Mouse (Mus musculus) hindbrain, embryonic 14.5 days (tissue): ENCODE results near the gene Klk13. TPM values are rescaled to one million over a fixed set of nuclear protein-coding genes. Genes with fewer than 3 reads are reported as not detected.
"Not testable (repeated sequence)": the region's sequence is repeated elsewhere in the genome, so short reads cannot be mapped to it uniquely, and the experiment has no call there.

Source experiments
- ATAC-seq: fragments of 200-750 bp; cut with Nextera tagmentation; 2 replicates; pipeline ENCODE4 v1.8.0; 2017; ENCODE audit warnings: moderate number of reproducible peaks, mild to moderate bottlenecking, moderate TSS enrichment, moderate library complexity; ENCODE audit not compliant: low FRiP score
- DNase-seq: peaks from one replicate; pipeline ENCODE4 v3.0.0-alpha.2; 2015; ENCODE audit warnings: low spot score
- H3K27ac ChIP-seq: fragments of 300-500 bp; sonication (generic); 2 replicates; pipeline ENCODE4 v1.5.1; 2014; ENCODE audit warnings: mild to moderate bottlenecking, moderate library complexity
- H3K27me3 ChIP-seq: fragments of 300-500 bp; sonication (generic); 2 replicates; pipeline ENCODE4 v1.6.1; 2014; ENCODE audit warnings: mild to moderate bottlenecking, low read length, mixed read lengths; ENCODE audit not compliant: control insufficient read depth, insufficient read depth
- H3K36me3 ChIP-seq: fragments of 300-500 bp; sonication (generic); replicated peaks from 2 replicates; pipeline ENCODE4 v1.6.1; 2014; ENCODE audit not compliant: control insufficient read depth, insufficient read depth
- H3K4me1 ChIP-seq: fragments of 300-500 bp; sonication (generic); replicated peaks from 2 replicates; pipeline ENCODE4 v1.6.1; 2014; ENCODE audit warnings: antibody characterized with exemption, low read length, mixed read lengths; ENCODE audit not compliant: control insufficient read depth, insufficient read depth
- H3K4me2 ChIP-seq: fragments of 300-500 bp; sonication (generic); replicated peaks from 2 replicates; pipeline ENCODE4 v1.6.1; 2014; ENCODE audit warnings: mild to moderate bottlenecking, moderate library complexity
- H3K4me3 ChIP-seq: fragments of 300-500 bp; sonication (generic); replicated peaks from 2 replicates; pipeline ENCODE4 v1.5.1; 2014; ENCODE audit warnings: mild to moderate bottlenecking, low read length
- H3K9ac ChIP-seq: fragments of 300-500 bp; sonication (generic); 2 replicates; pipeline ENCODE4 v1.6.1; 2014
- H3K9me3 ChIP-seq: fragments of 300-500 bp; sonication (generic); 2 replicates; pipeline ENCODE4 v1.6.1; 2016; ENCODE audit warnings: low read length; ENCODE audit not compliant: control insufficient read depth
- WGBS: fragments of 180-500 bp; shearing (Covaris S2); extraction: QIAGEN DNeasy Blood & Tissue Kit; methylation state at CpG from one replicate; pipeline ENCODE4 v1.1.7; 2014; 5-methylcytosine and 5-hydroxymethylcytosine counted together
- polyA plus RNA-seq: library from polyadenylated mRNA; unstranded; fragments of >200 nt; fragmentation: Nextera tagmentation; extraction: Ambion mirVana; gene quantifications from 2 replicates; pipeline ENCODE4 v1.2.1, GENCODE M21; 2014

Klk13 gene
- polyA plus RNA-seq = not detected in 2 replicates

GRCm38 (mm10) chr7:43712267-43712666, at the start of gene Klk13:
Klk13 (plus strand) TSS chr7:43712567.
- no peak within 1 kb of the TSS for H3K9ac ChIP-seq
- H3K4me2 ChIP-seq = no peak within 1 kb of the TSS
- no peaks in the 10 kb centered on the region for H3K27me3 ChIP-seq
- no peaks in the 10 kb centered on the region for H3K36me3 ChIP-seq
- H3K27ac ChIP-seq = no peak within 1 kb of the TSS
- H3K4me3 ChIP-seq = no peak within 1 kb of the TSS
- DNase-seq (no peak), ATAC-seq (no peak)
- no peaks in the 10 kb centered on the region for H3K4me1 ChIP-seq
- WGBS = 60% methylated on average over 4 of the region's 4 CpGs
- no peaks in the 10 kb centered on the region for H3K9me3 ChIP-seq

GRCm38 (mm10) chr7:43662804-43663203, 49.6 kb upstream of the Klk13 start:
- ATAC-seq = no peak
- WGBS = 97% methylated on average over 1 of the region's 1 CpGs
- no peak overlapping the region for H3K27ac ChIP-seq

GRCm38 (mm10) chr7:43667221-43667620, 45.1 kb upstream of the Klk13 start:
- not testable (repeated sequence) for H3K27me3 ChIP-seq, H3K27ac ChIP-seq, DNase-seq, H3K9me3 ChIP-seq, ATAC-seq, H3K9ac ChIP-seq, H3K4me3 ChIP-seq, H3K4me2 ChIP-seq, H3K4me1 ChIP-seq, H3K36me3 ChIP-seq
- 82% methylated on average over 4 of the region's 4 CpGs for WGBS

More at GRCm38 (mm10) chr7:43662804-43663203, 49.6 kb upstream of the Klk13 start:
- DNase-seq = no peak
- Histone ChIP-seq H3K36me3 (no peaks in the 10 kb centered on the region), H3K27me3 (no peaks in the 10 kb centered on the region), H3K9me3 (no peaks in the 10 kb centered on the region), H3K4me1 (no peaks in the 10 kb centered on the region), H3K9ac (no peak overlapping the region), H3K4me2 (no peak overlapping the region), H3K4me3 (no peak overlapping the region)

GRCm38 (mm10) chr7:43668582-43668981, 43.8 kb upstream of the Klk13 start:
- Histone ChIP-seq H3K36me3 (no peaks in the 10 kb centered on the region), H3K4me3 (no peak overlapping the region), H3K27ac (no peak overlapping the region), H3K4me2 (no peak overlapping the region), H3K9ac (no peak overlapping the region), H3K27me3 (no peaks in the 10 kb centered on the region), H3K4me1 (peaks cover 8% of the 10 kb centered on the region), H3K9me3 (no peaks in the 10 kb centered on the region)
- ATAC-seq (no peak), DNase-seq (no peak)
- 23% methylated on average over 3 of the region's 3 CpGs for WGBS

GRCm38 (mm10) chr7:43671064-43671808, 41.1 kb upstream of the Klk13 start:
- peaks cover 18% of the 10 kb centered on the region for H3K36me3 ChIP-seq
- no peaks in the 10 kb centered on the region for H3K27me3 ChIP-seq
- H3K9ac ChIP-seq = peak overlapping the region; percentile 31
- H3K27ac ChIP-seq = 0 out of 2 replicates have a peak overlapping the region, but pooled peaks have one; percentile 47
- ATAC-seq (no peak), DNase-seq (no peak)
- peak overlapping the region; percentile 59 for H3K4me3 ChIP-seq
- H3K9me3 ChIP-seq = no peaks in the 10 kb centered on the region
- peak overlapping the region; percentile 87 for H3K4me2 ChIP-seq
- 68% methylated on average over 11 of the region's 11 CpGs for WGBS
- H3K4me1 ChIP-seq = peaks cover 8% of the 10 kb centered on the region

GRCm38 (mm10) chr7:43671809-43672580, 40.4 kb upstream of the Klk13 start, which contains the start of gene Ctu1:
Ctu1 (plus strand) TSS chr7:43672016.
- peak within 1 kb of the TSS; percentile 87 for H3K4me2 ChIP-seq
- H3K4me3 ChIP-seq = peak within 1 kb of the TSS; percentile 59
- H3K27me3 ChIP-seq = no peaks in the 10 kb centered on the region
- DNase-seq = peak; percentile 94
- WGBS = under 1% methylated on average over 26 of the region's 26 CpGs
- peak; percentile 96 for ATAC-seq
- H3K4me1 ChIP-seq = peaks cover 8% of the 10 kb centered on the region
- peaks cover 25% of the 10 kb centered on the region for H3K36me3 ChIP-seq
- H3K9me3 ChIP-seq = no peaks in the 10 kb centered on the region
- H3K9ac ChIP-seq = peak within 1 kb of the TSS; percentile 74
- peak within 1 kb of the TSS; percentile 47; the same call in 1 of the 2 replicates for H3K27ac ChIP-seq

- H3K4me2 ChIP-seq = peak overlapping the region; percentile 87
- ATAC-seq (0 out of 2 replicates have a peak, but pooled peaks have one; percentile 1), DNase-seq (no peak)
- H3K4me3 ChIP-seq = peak overlapping the region; percentile 59
- H3K4me1 ChIP-seq = peaks cover 8% of the 10 kb centered on the region
- 14% methylated on average over 10 of the region's 10 CpGs for WGBS
- peak overlapping the region; percentile 74 for H3K9ac ChIP-seq
- no peaks in the 10 kb centered on the region for H3K9me3 ChIP-seq
- H3K27ac ChIP-seq = peak overlapping the region; percentile 35; the same call in 1 of the 2 replicates
- H3K36me3 ChIP-seq = peaks cover 32% of the 10 kb centered on the region
- H3K27me3 ChIP-seq = no peaks in the 10 kb centered on the region
Observed at GRCm38 (mm10) chr7:43672581-43673260, 39.6 kb upstream of the Klk13 start.

- Histone ChIP-seq H3K4me3 (no peak overlapping the region), H3K4me1 (peaks cover 8% of the 10 kb centered on the region), H3K27ac (no peak overlapping the region), H3K27me3 (no peaks in the 10 kb centered on the region), H3K9ac (no peak overlapping the region), H3K9me3 (no peaks in the 10 kb centered on the region), H3K4me2 (no peak overlapping the region), H3K36me3 (peaks cover 42% of the 10 kb centered on the region)
- ATAC-seq = no peak
- WGBS = 91% methylated on average over 32 of the region's 32 CpGs
- DNase-seq = no peak
Observed at GRCm38 (mm10) chr7:43675091-43675490, 37.3 kb upstream of the Klk13 start.

GRCm38 (mm10) chr7:43678517-43678916, 33.9 kb upstream of the Klk13 start:
- Histone ChIP-seq H3K27me3 (no peaks in the 10 kb centered on the region), H3K4me1 (no peaks in the 10 kb centered on the region; the same call in 1 of the 2 replicates), H3K4me2 (no peak overlapping the region), H3K4me3 (no peak overlapping the region), H3K9me3 (no peaks in the 10 kb centered on the region), H3K9ac (no peak overlapping the region), H3K36me3 (peaks cover 42% of the 10 kb centered on the region), H3K27ac (no peak overlapping the region)
- DNase-seq (peak; percentile 27), ATAC-seq (no peak)
